In genomic region chr15:51709871-51710655, GRCm38 (mm10) we compare ENCODE assay signal across 9 mouse cellular contexts.
DNase-seq lines count a peak whose midpoint lies in the region; ATAC-seq and TF ChIP-seq lines count a peak whose summit lies in the region.
"Had no signal": no experiment of that assay in that cellular context is flagged by ENCODE, and none has a peak within 500 bp of the region (broad histone marks: within the 10 kb centered on the region; RNA-seq: fewer than 3 reads in every experiment).

No protein-coding gene starts in this region.

- no peak for TF ChIP-seq CTCF in lung, embryonic 14.5 days (IDR thresholded peaks at IDR 0.05; ENCODE audit: low read depth)
- no peak for TF ChIP-seq CTCF in lung, adult 2 months (IDR thresholded peaks at IDR 0.05; ENCODE audit: insufficient read depth, low read length)
- TF ChIP-seq CTCF in thymus, adult 2 months (IDR thresholded peaks at IDR 0.05; ENCODE audit: borderline replicate concordance, control insufficient read depth, extremely low read depth, insufficient read depth, low read length, poor library complexity): no peak

- no peaks in the 10 kb centered on the region for H3K27me3 ChIP-seq in lung, embryonic 14.5 days (ENCODE audit: insufficient read depth, low read length)
- no peaks in the 10 kb centered on the region for H3K27me3 ChIP-seq in heart, embryonic 10.5 days (ENCODE audit: insufficient read depth, poor library complexity, severe bottlenecking)
- H3K27me3 ChIP-seq in thymus, adult 2 months (ENCODE audit: control insufficient read depth, insufficient read depth, low read length): no peaks in the 10 kb centered on the region
- H3K27me3 ChIP-seq: CH12.LX had no signal

- no peak overlapping the region for H3K4me2 ChIP-seq in lung, embryonic 14.5 days

- DNase-seq in lung, embryonic 14.5 days: peak; percentile 53
- DNase-seq in lung, adult 2 months: no peak
- DNase-seq in fibroblast of lung, adult 2 months (ENCODE audit: low read depth): peak; percentile 46
- DNase-seq in heart, embryonic 10.5 days (ENCODE audit: low spot score): no peak
- DNase-seq in kidney, postnatal 25 days: peak; percentile 37 to 55
- DNase-seq in lung, postnatal 36 days: peak; percentile 3
- peak; percentile 65 for DNase-seq in right cerebral cortex, postnatal 4 days
- no peak for DNase-seq in thymus, adult 2 months

- WGBS in lung, embryonic 14.5 days: 36% methylated on average over 13 of the region's 13 CpGs
- 27% methylated on average over 13 of the region's 13 CpGs for WGBS in lung, adult 2 months
- WGBS in heart, embryonic 10.5 days: 36% methylated on average over 13 of the region's 13 CpGs
- 50% methylated on average over 13 of the region's 13 CpGs for WGBS in thymus, adult 2 months

- TF ChIP-seq POLR2A in lung, adult 2 months (IDR thresholded peaks at IDR 0.05; ENCODE audit: borderline replicate concordance, extremely low read depth, low read depth, low read length): no peak
- no peak for TF ChIP-seq POLR2A in thymus, adult 2 months (IDR thresholded peaks at IDR 0.05; ENCODE audit: control insufficient read depth, extremely low read depth, insufficient read depth, low read length, poor library complexity)

- H3K36me3 ChIP-seq in lung, embryonic 14.5 days (ENCODE audit: insufficient read depth): no peaks in the 10 kb centered on the region
- no peaks in the 10 kb centered on the region for H3K36me3 ChIP-seq in heart, embryonic 10.5 days
- no peaks in the 10 kb centered on the region for H3K36me3 ChIP-seq in thymus, adult 2 months (ENCODE audit: control insufficient read depth, insufficient read depth, low read length)

- H3K9me3 ChIP-seq in lung, embryonic 14.5 days (ENCODE audit: low read depth, low read length): no peaks in the 10 kb centered on the region
- H3K9me3 ChIP-seq in heart, embryonic 10.5 days: no peaks in the 10 kb centered on the region

- H3K27ac ChIP-seq in lung, embryonic 14.5 days (ENCODE audit: low read depth): 0 out of 2 replicates have a peak overlapping the region, but pooled peaks have one; percentile 2
- H3K27ac ChIP-seq in heart, embryonic 10.5 days: peak overlapping the region; percentile 79
- no peak overlapping the region for H3K27ac ChIP-seq in thymus, adult 2 months (ENCODE audit: control insufficient read depth, insufficient read depth, low read length)

- no peak overlapping the region for H3K4me3 ChIP-seq in lung, embryonic 14.5 days (ENCODE audit: low read depth, low read length)
- H3K4me3 ChIP-seq in lung, adult 2 months (replicated peaks; ENCODE audit: extremely low read depth, low read depth, low read length): no peak overlapping the region
- H3K4me3 ChIP-seq in heart, embryonic 10.5 days: no peak overlapping the region
- H3K4me3 ChIP-seq in thymus, adult 2 months (ENCODE audit: control insufficient read depth, insufficient read depth, low read length): no peak overlapping the region

- H3K4me1 ChIP-seq in lung, embryonic 14.5 days (ENCODE audit: insufficient read depth): no peaks in the 10 kb centered on the region
- H3K4me1 ChIP-seq in lung, adult 2 months (ENCODE audit: control insufficient read depth, insufficient read depth, low read length): no peaks in the 10 kb centered on the region
- H3K4me1 ChIP-seq in heart, embryonic 10.5 days: peaks cover 31% of the 10 kb centered on the region
- no peaks in the 10 kb centered on the region for H3K4me1 ChIP-seq in thymus, adult 2 months (replicated peaks; ENCODE audit: control insufficient read depth, insufficient read depth, low read length)

- H3K9ac ChIP-seq in lung, embryonic 14.5 days: no peak overlapping the region

- ATAC-seq in lung, embryonic 14.5 days (ENCODE audit: insufficient read depth): no peak; the same call in 1 of the 2 replicates

Comparison
In these comparisons a context has a peak if more than half of its experiments do, and no peak if none do; other contexts are left out.
1. DNase-seq: peak in lung, embryonic 14.5 days (single experiment), fibroblast of lung, adult 2 months (single experiment), kidney, postnatal 25 days (2 of 2), lung, postnatal 36 days (single experiment) and right cerebral cortex, postnatal 4 days (single experiment); none in lung, adult 2 months (single experiment), heart, embryonic 10.5 days (single experiment) and thymus, adult 2 months (single experiment).